Mouse (Mus musculus): ENCODE data around the gene Ankrd40.
A peak's percentile ranks its signal among the peaks of the same experiment; 100 is the strongest.

Ankrd40 gene

GRCm38 (mm10) chr11:94327693-94328643 lies at the start of gene Ankrd40:
Gene Ankrd40 (plus strand): TSS chr11:94328001.
- peak; percentile 98 for DNase-seq

- no peak for DNase-seq
Observed at GRCm38 (mm10) chr11:94281199-94282181, 46.3 kb upstream of the Ankrd40 start, which contains the start of gene Gm21885. Gene Gm21885 (plus strand): TSS chr11:94281873.

GRCm38 (mm10) chr11:94282291-94282690 lies 45.5 kb upstream of the Ankrd40 start:
- DNase-seq = no peak

GRCm38 (mm10) chr11:94283536-94284099 lies 44.2 kb upstream of the Ankrd40 start:
- DNase-seq = no peak

- DNase-seq = no peak
Observed at GRCm38 (mm10) chr11:94285886-94286574, 41.8 kb upstream of the Ankrd40 start.

- DNase-seq = no peak
Observed at GRCm38 (mm10) chr11:94287105-94287504, 40.7 kb upstream of the Ankrd40 start.

DNA sequence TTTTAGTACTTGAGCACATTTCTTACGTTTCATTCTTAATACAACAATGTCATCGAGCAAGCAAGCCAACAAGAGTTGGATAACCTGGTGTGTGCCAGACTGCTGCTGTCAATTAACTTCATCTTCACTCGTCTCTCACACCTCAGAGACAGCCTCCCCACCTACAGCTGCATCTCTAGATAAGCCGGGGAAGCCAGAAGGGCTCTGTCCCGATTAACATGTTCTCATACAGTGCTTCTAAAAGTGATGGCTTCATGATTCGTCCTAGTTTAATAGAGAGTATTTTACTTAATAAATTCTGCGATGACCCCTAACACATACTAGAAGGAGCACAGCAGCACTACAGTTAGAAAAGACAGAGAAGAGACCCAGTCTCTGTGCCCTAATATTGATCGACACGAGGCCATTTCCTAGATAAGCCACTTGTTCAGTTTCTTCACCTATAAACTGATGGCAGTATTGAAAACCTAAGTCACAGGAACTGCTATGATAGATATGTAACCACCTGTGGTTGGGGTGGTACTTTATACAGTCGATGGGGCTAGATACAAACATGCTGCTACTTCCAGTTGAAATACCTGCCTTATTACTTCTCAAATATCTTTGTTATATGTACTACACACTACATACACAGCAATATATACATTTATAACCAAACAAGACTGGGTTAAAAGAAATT lies 37.6 kb upstream of the Ankrd40 start:
- no peak for DNase-seq

GRCm38 (mm10) chr11:94294996-94295845 lies 32.6 kb upstream of the Ankrd40 start:
- DNase-seq = no peak

- DNase-seq = no peak
Observed at GRCm38 (mm10) chr11:94312733-94313132, 15.1 kb upstream of the Ankrd40 start.

DNA sequence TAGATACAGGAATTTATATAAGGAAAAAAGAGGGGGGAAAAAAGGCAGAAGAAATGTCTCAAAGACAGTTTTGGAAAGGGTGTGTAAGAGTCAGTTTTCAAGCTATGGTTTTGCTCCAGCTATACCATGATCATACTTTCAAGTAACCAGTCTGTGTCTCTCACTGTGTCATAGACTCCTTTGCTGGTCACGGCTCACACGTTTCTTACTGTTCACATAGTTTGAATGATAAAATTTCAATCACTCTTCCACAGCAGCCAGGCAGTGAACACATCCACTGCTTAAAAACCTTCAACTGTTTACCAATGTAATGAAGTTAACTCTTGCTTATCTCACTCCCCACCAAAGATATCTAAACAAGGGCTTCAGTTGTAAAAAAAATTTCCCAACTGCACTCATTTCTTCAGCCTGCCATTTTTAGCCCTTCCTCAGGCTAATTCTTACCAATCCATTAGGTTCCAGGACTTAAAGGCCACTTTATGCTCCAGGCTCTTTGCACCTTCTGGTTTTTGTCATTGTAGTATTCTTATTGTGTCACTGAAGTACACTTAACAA lies 13.6 kb upstream of the Ankrd40 start:
- no peak for DNase-seq

GRCm38 (mm10) chr11:94315308-94315707 lies 12.5 kb upstream of the Ankrd40 start:
- no peak for DNase-seq

GRCm38 (mm10) chr11:94316528-94316927 lies 11.3 kb upstream of the Ankrd40 start:
- DNase-seq = no peak

DNA sequence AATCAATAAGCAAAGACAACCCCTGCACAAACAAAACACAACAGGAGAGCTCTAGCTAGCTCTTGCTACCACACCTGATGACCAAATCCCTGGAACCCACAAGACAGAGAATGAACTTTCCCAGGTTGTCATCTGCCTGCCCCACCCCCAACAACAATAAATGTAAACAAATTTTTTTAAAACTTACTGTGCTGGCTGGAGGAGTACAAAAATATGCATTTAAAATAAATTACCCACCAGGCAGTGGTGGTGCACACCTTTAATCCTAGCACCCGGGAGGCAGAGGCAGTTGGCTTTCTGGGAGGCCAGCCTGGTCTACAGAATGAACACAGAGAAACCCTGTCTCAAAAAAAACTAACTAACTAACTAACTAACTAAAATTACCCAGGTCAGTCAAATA lies 10.8 kb upstream of the Ankrd40 start:
- DNase-seq = no peak

DNA sequence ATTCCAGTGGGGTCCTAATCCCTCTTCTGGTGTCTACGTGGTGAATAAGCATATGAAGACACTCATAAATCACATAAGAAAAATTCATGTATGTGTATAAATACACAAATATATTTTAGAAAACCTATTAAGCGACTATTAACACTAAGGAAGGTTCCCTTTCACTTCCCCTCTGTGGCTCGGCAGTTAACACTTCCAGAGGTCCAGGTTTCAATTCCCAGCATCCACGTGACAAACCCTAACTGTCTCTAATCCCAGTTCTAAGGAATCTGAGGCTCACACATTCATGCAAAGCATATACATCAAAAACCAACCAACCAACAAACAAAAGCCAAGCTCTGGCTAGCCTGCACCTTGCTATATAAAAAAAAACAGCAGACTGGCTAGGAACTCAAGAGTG lies 10.3 kb upstream of the Ankrd40 start:
- DNase-seq = no peak

DNA sequence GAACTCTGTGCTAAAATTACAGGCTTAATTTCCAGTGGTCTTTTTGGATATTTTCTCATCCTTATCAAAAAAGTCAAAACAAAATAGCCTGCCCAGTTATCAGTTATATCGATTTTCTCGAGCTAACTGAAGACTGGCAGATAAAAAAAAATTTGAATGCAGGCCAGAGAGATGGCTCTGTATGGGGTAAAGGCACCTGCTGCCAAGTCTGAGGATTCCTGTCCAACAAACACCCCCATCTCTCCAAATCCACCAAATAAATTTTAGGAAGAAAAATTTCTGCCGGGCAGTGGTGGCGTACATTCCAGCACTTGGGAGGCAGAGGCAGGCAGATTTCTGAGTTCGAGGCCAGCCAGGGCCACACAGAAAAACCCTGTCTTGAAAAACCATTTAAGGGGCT lies 9.7 kb upstream of the Ankrd40 start:
- no peak for DNase-seq

DNA sequence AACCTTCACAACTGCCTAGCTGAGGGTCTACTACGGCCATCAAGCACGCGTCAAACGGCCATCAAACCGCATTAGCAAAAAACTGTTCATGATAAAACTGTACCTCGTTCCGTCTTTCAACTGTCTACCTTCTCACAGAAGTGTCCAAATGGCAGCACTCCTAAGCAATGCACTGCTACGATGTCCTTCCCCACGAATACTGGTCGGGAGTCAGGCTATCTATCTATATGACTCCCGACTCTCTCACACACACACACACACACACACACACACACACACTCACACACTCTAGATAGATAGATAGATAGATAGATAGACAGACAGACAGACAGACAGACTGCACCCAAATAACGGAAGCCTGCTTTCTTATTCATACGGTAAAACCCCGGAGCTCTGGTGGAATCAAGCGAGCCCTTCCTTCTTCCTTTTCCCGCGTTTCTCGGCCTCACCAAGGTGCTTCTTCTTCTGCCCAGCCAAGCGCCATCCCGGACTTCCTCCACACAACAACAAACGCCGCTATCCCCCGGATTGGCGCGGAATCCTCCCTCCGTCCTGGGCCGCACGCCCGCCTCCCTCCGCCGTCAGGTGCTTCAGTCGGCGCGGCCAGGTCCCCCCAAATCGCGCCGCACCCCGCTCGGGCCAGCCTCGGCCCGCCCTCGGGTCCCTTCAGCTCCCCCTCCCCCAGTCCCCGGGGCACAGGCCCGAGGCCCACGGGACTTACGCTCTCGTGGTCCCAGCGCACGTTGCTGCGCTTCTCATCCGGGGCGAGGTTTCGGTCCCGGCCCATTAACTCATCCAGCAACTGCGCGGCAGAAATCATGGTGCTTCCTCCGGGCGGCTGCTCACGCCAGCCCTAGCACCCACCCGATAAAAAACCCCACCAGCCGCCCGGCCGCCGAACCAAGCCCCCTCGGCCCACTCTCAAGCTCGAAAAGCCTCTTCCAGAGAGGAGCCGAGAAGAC lies 6.6 kb upstream of the Ankrd40 start:
- DNase-seq = no peak

DNA sequence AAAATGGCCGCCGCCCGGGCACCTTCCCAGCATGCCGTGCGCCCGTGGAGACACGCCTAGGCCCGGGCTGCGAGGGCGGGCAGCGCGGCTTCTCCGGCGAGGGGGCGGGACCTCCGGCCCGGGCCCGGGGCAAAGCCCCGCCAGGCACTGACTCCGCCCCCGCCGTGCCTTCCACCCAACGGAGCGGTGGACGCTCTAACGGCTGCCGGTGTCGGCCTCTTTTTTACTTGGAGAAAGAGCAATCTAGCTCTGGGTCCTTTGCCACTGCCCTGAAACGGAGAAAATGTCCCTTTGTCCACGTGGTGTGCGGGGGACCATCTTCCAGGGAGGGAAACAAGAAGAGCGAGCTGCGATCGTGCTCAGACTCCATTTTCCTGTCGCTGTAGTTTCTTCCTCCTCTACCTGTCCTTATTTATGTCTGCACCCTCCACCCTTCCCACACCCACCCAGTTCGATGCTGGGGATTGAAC lies 5.8 kb upstream of the Ankrd40 start, which contains the start of gene Luc7l3:
Gene Luc7l3, minus strand, starts transcription at position 58 of the 470 bp plus-strand sequence.
- DNase-seq = peak; percentile 92

- DNase-seq = no peak
Observed at GRCm38 (mm10) chr11:94322636-94323035, 5.2 kb upstream of the Ankrd40 start.

Measured in layer of hippocampus, adult 9-11 months (tissue).